Mouse (Mus musculus) G1E (cell line): ENCODE results near the gene Myl12a. TPM values are rescaled to one million over a fixed set of nuclear protein-coding genes. Genes with fewer than 3 reads are reported as not detected.
"Not testable (repeated sequence)": the region's sequence is repeated elsewhere in the genome, so short reads cannot be mapped to it uniquely, and the experiment has no call there.

Source experiments
- ATAC-seq: 2 replicates; pipeline ENCODE4 v1.8.0; 2016; ENCODE audit warnings: mild to moderate bottlenecking; ENCODE audit not compliant: insufficient number of reproducible peaks, poor library complexity, low FRiP score, severe bottlenecking; ENCODE audit errors: extremely low read depth
- DNase-seq: peaks from one replicate; pipeline ENCODE4 v3.0.0; 2012; ENCODE audit warnings: low spot score
- H3K27me3 ChIP-seq: 2 replicates; pipeline ENCODE4 v1.6.1; 2012; ENCODE audit warnings: mild to moderate bottlenecking, low read length, inconsistent platforms; ENCODE audit not compliant: insufficient read depth
- H3K36me3 ChIP-seq: replicated peaks from 2 replicates; pipeline ENCODE3; 2012; ENCODE audit warnings: mild to moderate bottlenecking, inconsistent platforms
- H3K4me1 ChIP-seq: 2 replicates; pipeline ENCODE4 v1.6.1; 2012; ENCODE audit warnings: low read depth, low read length, inconsistent platforms, mixed read lengths; ENCODE audit not compliant: insufficient read depth
- H3K4me3 ChIP-seq: 2 replicates; pipeline ENCODE4 v1.5.1; 2012; ENCODE audit warnings: low read depth, mild to moderate bottlenecking, inconsistent platforms, low read length, moderate library complexity, mixed read lengths
- H3K9me3 ChIP-seq: replicated peaks from 2 replicates; pipeline ENCODE4 v1.6.1; 2012; ENCODE audit warnings: inconsistent platforms
- CTCF ChIP-seq: IDR thresholded peaks from 2 replicates; pipeline ENCODE4 v1.5.1; 2012; ENCODE audit warnings: low read depth, low read length, inconsistent platforms, mixed read lengths
- GATA1 ChIP-seq: IDR thresholded peaks from 2 replicates; pipeline ENCODE4 v1.6.1; 2012; ENCODE audit warnings: borderline replicate concordance, low read length, inconsistent platforms, mixed read lengths
- GATA2 ChIP-seq: IDR thresholded peaks from 2 replicates; pipeline ENCODE4 v1.6.1; 2012; ENCODE audit warnings: low read depth, low read length, inconsistent platforms, borderline replicate concordance
- POLR2AphosphoS5 ChIP-seq: IDR thresholded peaks from 2 replicates; pipeline ENCODE4 v1.6.1; 2012; ENCODE audit warnings: low read depth, low read length, inconsistent platforms; ENCODE audit not compliant: insufficient replicate concordance
- TAL1 ChIP-seq: conservative IDR thresholded peaks from 2 replicates; pipeline ENCODE4 v1.6.1; 2012; ENCODE audit warnings: low read depth, low read length, inconsistent platforms, mixed read lengths
- polyA plus RNA-seq: library from polyadenylated mRNA; stranded (reverse); fragments of >175 nt; gene quantifications from 2 replicates; pipeline ENCODE4 v1.2.3, GENCODE M21; 2012
- total RNA-seq, 2 experiments: library from RNA; stranded (forward) in 1 of 2; stranded (reverse) in 1 of 2; fragments of 200-1000 nt in 1 of 2; fragments of >200 nt in 1 of 2; fragmentation: Nextera tagmentation in 1 of 2; gene quantifications; 2 replicates each; pipeline ENCODE4 v1.2.3; 2014 to 2017

Gene Myl12a
- total and polyA plus RNA-seq, 3 experiments, result 76.2 to 225 (median 145) TPM

- TF ChIP-seq POLR2AphosphoS5 (no peak), GATA1 (no peak), GATA2 (no peak), TAL1 (no peak), CTCF (no peak)
- ATAC-seq (no peak), DNase-seq (no peak)
- Histone ChIP-seq H3K36me3 (peaks cover 45% of the 10 kb centered on the region), H3K4me3 (no peak overlapping the region), H3K4me1 (peaks cover 9% of the 10 kb centered on the region), H3K27me3 (no peaks in the 10 kb centered on the region), H3K9me3 (no peaks in the 10 kb centered on the region)
Observed at GRCm38 (mm10) chr17:70973398-70973797, 29.3 kb downstream of the Myl12a start.

- ATAC-seq, result no peak
- no peak overlapping the region for H3K4me3 ChIP-seq
- TF ChIP-seq CTCF, result no peak
- peaks cover 9% of the 10 kb centered on the region for H3K4me1 ChIP-seq
- no peak for DNase-seq
- no peaks in the 10 kb centered on the region for H3K27me3 ChIP-seq
- H3K36me3 ChIP-seq, result peaks cover 30% of the 10 kb centered on the region
- no peaks in the 10 kb centered on the region for H3K9me3 ChIP-seq
Observed at GRCm38 (mm10) chr17:70971206-70971605, 31.5 kb downstream of the Myl12a start.

- ATAC-seq (peak; percentile 48; the same call in 1 of the 2 replicates), DNase-seq (no peak)
- no peak overlapping the region for H3K4me3 ChIP-seq
- TF ChIP-seq POLR2AphosphoS5 (no peak), TAL1 (no peak), GATA1 (no peak), CTCF (no peak), GATA2 (no peak)
- H3K36me3 ChIP-seq, result peaks cover 7% of the 10 kb centered on the region
- no peaks in the 10 kb centered on the region for H3K27me3 ChIP-seq
- H3K4me1 ChIP-seq, result peaks cover 6% of the 10 kb centered on the region
- no peaks in the 10 kb centered on the region for H3K9me3 ChIP-seq
Observed at GRCm38 (mm10) chr17:70968606-70969191, 34.0 kb downstream of the Myl12a start.

GRCm38 (mm10) chr17:70967646-70968045 is 35.0 kb downstream of the Myl12a start:
- H3K27me3 ChIP-seq, result no peaks in the 10 kb centered on the region
- no peak for ATAC-seq
- H3K4me3 ChIP-seq, result no peak overlapping the region
- no peak for DNase-seq
- TF ChIP-seq CTCF, result no peak
- no peak for TF ChIP-seq TAL1
- TF ChIP-seq GATA2, result no peak
- TF ChIP-seq POLR2AphosphoS5, result no peak
- no peak for TF ChIP-seq GATA1
- H3K9me3 ChIP-seq, result no peaks in the 10 kb centered on the region
- H3K4me1 ChIP-seq, result peaks cover 6% of the 10 kb centered on the region
- H3K36me3 ChIP-seq, result no peaks in the 10 kb centered on the region

DNA sequence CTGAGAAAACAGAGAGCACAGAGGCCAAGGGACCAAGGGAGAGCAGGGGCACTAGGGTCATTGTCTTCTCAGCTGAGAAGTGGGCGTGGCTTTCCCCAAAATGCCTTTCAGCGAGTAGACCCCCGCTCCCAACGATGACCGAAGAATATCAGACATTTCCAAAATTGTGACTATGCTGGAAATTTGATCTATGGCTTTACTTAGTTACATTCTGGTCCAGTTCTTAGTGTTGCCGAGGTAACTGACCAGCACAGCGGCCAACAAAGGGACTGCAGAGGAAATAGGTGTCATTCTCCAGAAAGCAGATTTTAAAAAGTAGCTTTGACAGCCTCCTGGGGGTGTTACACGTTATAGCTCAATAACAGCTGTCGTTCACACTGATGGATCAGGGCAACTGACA is 35.5 kb downstream of the Myl12a start:
- Histone ChIP-seq H3K4me1 (peaks cover 6% of the 10 kb centered on the region), H3K4me3 (no peak overlapping the region), H3K36me3 (no peaks in the 10 kb centered on the region), H3K27me3 (no peaks in the 10 kb centered on the region), H3K9me3 (no peaks in the 10 kb centered on the region)
- DNase-seq (no peak), ATAC-seq (no peak)
- TF ChIP-seq GATA1, result no peak

GRCm38 (mm10) chr17:70966126-70966525 is 36.6 kb downstream of the Myl12a start:
- Histone ChIP-seq H3K4me3 (no peak overlapping the region), H3K4me1 (peaks cover 6% of the 10 kb centered on the region), H3K9me3 (no peaks in the 10 kb centered on the region), H3K27me3 (no peaks in the 10 kb centered on the region), H3K36me3 (no peaks in the 10 kb centered on the region)
- TF ChIP-seq POLR2AphosphoS5 (no peak), TAL1 (no peak), GATA2 (no peak), GATA1 (no peak), CTCF (no peak)
- no peak for ATAC-seq
- DNase-seq, result no peak

- TF ChIP-seq TAL1 (no peak), POLR2AphosphoS5 (no peak), GATA2 (no peak), CTCF (no peak), GATA1 (no peak)
- no peak overlapping the region for H3K4me3 ChIP-seq
- no peaks in the 10 kb centered on the region for H3K36me3 ChIP-seq
- DNase-seq (no peak), ATAC-seq (no peak)
- no peaks in the 10 kb centered on the region for H3K9me3 ChIP-seq
- peaks cover 6% of the 10 kb centered on the region for H3K4me1 ChIP-seq
- H3K27me3 ChIP-seq, result no peaks in the 10 kb centered on the region
Observed at GRCm38 (mm10) chr17:70965281-70965680, 37.4 kb downstream of the Myl12a start.

- not testable (repeated sequence) for H3K36me3 ChIP-seq, DNase-seq, H3K4me3 ChIP-seq, H3K9me3 ChIP-seq, H3K27me3 ChIP-seq, H3K4me1 ChIP-seq
- peak; percentile 100 for ATAC-seq
Observed at GRCm38 (mm10) chr17:70963546-70963945, 39.1 kb downstream of the Myl12a start.
